Mouse (Mus musculus) G1E-ER4 (cell line): ENCODE data around the gene Wipf3. TPM values are rescaled to one million over a fixed set of nuclear protein-coding genes. Genes with fewer than 3 reads are reported as not detected.

Source experiments
- GATA1 ChIP-seq: IDR thresholded peaks from one replicate; pipeline ENCODE4 v1.8.0; 2012; ENCODE audit warnings: low read length, inconsistent platforms
- polyA plus RNA-seq: library from polyadenylated mRNA; stranded (reverse); fragments of >175 nt; gene quantifications from 2 replicates; pipeline ENCODE4 v1.2.3, GENCODE M21; 2012

The Wipf3 gene
- polyA plus RNA-seq, 1 experiment: not detected

DNA sequence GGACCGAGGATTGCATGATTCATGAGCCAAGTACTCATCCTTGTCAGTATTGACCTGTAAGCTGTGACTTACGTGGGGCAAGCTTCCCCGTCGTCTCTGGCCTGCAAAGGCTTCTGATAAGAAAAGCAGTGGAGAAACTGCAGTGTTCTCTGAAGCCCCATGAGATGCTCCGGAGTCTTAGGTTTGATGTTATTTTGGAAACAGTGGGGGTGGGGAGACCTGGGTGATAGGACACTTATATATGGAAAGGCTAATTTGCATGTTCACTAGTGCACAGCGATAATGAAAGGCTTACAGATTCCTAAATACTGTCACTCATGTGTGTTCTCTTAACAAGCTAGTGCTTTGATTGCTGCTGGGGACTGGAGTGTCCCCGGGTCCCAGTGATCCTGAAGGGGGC lies 30.3 kb downstream of the Wipf3 start:
- TF ChIP-seq GATA1: no peak

GRCm38 (mm10) chr6:54460172-54460914 lies 30.9 kb downstream of the Wipf3 start:
- TF ChIP-seq GATA1: no peak

DNA sequence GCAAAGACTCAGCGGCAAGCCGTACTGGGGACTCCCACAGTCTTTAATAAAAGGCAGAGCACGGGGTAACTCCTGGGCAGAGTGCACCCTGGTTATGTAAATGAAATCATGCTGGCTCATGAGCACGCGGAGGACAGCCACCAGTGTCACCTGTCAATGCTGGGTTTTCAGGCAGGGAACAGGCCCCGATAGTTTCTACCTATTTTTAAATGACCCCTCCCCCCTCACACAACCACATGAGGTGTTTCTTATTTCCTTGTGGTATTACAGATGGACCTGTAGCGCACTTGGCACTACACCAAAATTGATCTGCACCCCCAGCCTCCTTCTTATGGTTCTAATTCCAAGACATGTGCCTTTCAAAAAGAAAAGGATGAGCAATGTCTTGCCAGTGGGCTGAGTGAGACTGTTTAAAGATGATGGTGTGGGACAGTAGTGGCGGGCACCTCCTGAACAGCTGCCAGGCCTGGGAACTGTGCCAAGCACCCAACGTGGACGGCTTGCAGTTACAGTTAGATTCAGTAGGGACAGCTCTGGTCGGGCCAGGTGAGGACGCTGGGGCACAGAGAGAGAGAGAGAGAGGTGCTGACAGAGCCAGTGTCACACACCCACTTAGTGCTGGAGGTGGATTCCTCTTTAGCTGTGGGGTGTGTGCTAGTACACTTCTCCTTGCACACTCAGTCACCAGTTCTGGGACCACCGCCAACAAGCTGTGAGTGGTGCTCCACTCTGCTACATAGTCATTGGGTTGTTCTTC lies 31.7 kb downstream of the Wipf3 start:
- TF ChIP-seq GATA1: no peak

- no peak for TF ChIP-seq GATA1
Measured at GRCm38 (mm10) chr6:54462766-54463165, 33.4 kb downstream of the Wipf3 start.

- no peak for TF ChIP-seq GATA1
Measured at GRCm38 (mm10) chr6:54463701-54464458, 34.5 kb downstream of the Wipf3 start.

DNA sequence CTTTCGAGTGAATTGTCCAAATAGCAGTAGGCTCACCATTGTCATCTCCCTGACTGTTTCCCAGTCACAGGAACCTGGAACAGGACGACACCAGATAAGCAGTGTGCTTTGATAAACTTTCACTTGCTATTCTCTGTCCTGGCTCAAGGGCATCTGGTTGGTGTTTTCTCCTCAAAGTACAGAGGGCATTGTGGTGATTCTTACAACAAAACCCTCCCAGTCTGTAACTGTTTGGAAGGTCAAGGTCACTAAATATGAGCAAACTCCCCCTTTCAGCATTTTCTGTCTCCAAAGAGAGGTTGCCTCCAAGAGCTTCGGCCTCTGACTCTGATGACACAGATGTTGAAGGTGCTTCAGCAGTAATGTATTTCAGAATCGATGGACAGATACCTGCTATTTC lies 35.5 kb downstream of the Wipf3 start:
- no peak for TF ChIP-seq GATA1

- TF ChIP-seq GATA1: no peak
Measured at GRCm38 (mm10) chr6:54467371-54467770, 38.0 kb downstream of the Wipf3 start.

GRCm38 (mm10) chr6:54471866-54472265 lies 42.5 kb downstream of the Wipf3 start:
- TF ChIP-seq GATA1: no peak

- no peak for TF ChIP-seq GATA1
Measured at GRCm38 (mm10) chr6:54472846-54473715, 43.7 kb downstream of the Wipf3 start.

- no peak for TF ChIP-seq GATA1
Measured at GRCm38 (mm10) chr6:54475926-54476667, 46.7 kb downstream of the Wipf3 start.

- no peak for TF ChIP-seq GATA1
Measured at GRCm38 (mm10) chr6:54478646-54479324, 49.4 kb downstream of the Wipf3 start.

DNA sequence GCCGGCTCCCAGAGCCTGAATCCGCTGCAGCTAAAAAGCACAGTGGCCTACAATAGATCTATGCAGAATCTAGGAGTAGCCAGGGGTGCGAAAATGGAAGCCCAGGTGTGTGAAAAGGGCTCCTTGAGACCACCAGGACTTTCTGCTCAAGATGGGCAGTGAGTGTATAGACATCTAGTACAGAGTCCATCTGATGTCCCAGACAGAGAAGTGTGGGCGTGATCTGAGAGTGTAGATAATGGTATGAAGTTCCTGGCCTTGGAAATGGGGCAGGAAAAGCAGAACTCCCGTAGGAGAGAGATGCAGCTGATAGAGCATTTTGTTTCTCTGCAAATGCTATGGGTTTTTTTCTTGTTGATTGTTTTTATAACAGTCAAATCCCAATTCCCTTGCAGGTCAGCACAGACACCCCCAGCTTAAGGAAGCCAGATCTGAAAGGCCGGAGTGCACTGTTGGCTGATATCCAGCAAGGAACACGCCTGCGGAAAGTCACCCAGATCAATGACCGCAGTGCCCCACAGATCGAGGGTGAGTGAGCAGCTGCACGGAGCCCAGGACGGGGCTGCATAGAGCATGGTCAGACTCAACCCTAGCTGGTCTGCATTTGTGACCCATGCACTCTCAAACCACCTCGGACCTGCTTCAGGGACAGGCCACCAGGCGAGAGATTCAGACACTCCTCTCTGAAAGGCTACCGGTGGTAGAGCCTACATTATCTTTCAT lies 52.1 kb downstream of the Wipf3 start:
- no peak for TF ChIP-seq GATA1

- no peak for TF ChIP-seq GATA1
Measured at GRCm38 (mm10) chr6:54485000-54485399, 55.6 kb downstream of the Wipf3 start.
